In the genomic region with DNA sequence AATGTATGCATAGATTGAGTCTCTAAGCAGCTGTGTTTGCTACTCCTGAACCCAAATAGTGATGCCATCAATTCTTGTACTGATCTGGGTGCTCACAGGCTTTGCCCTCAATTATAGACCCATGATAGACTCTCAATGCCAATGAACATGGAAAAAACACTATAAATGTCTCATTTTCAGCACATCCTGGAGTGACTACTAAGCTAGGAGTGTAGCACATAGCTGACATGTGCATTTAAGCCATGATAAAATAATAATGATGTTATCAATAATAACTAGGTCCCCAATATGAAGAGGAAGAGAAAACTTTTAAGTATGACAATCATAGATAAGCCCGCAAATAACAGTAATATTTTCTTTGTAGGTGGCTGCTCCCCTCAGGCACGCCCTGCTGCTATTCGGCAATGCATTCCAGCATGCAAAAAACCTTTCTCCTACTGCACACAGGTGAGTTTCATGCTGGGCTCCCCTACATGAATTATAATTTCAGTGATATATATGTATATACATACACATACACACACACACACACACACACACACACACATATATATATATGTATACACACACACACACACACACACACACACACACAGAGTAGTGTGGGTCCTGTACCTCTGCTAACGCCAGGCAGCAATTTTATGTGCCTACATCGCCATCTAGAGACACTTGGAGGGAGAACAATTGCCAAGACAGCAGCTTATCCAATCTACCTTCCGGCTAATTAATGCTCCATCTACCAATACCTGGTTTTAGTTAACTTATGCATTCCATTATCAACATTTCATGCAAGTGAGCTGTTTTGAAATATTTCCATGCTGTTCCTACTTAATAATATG, we compare ENCODE assay signal across 9 mouse cellular contexts.
DNase-seq lines count a peak whose midpoint lies in the region; ATAC-seq and TF ChIP-seq lines count a peak whose summit lies in the region.
"Had no signal": no experiment of that assay in that cellular context is flagged by ENCODE, and none has a peak within 500 bp of the region (broad histone marks: within the 10 kb centered on the region; RNA-seq: fewer than 3 reads in every experiment).

No protein-coding gene starts in this region.

- 0 out of 2 replicates have a peak, but pooled peaks have one; percentile 47 for ATAC-seq in embryonic facial prominence, embryonic 12.5 days (ENCODE audit: insufficient number of reproducible peaks, insufficient read depth, low FRiP score, low TSS enrichment)
- ATAC-seq in limb, embryonic 14.5 days (ENCODE audit: low FRiP score, low read depth), result no peak; the same call in 1 of the 2 replicates

- H3K27me3 ChIP-seq in embryonic facial prominence, embryonic 12.5 days, result no peaks in the 10 kb centered on the region
- H3K27me3 ChIP-seq in limb, embryonic 14.5 days (ENCODE audit: control insufficient read depth, insufficient read depth, low read length), result no peaks in the 10 kb centered on the region
- H3K27me3 ChIP-seq: limb, embryonic 12.5 days had no signal

- WGBS in embryonic facial prominence, embryonic 12.5 days, result 49% methylated on average over 6 of the region's 6 CpGs
- WGBS in limb, embryonic 14.5 days, result 47% methylated on average over 6 of the region's 6 CpGs

- H3K36me3 ChIP-seq in embryonic facial prominence, embryonic 12.5 days, result no peaks in the 10 kb centered on the region
- H3K36me3 ChIP-seq in limb, embryonic 14.5 days (ENCODE audit: control insufficient read depth, insufficient read depth, low read length), result no peaks in the 10 kb centered on the region
- H3K36me3 ChIP-seq: limb, embryonic 12.5 days had no signal

- H3K4me3 ChIP-seq in embryonic facial prominence, embryonic 12.5 days, result no peak overlapping the region
- H3K4me3 ChIP-seq in limb, embryonic 14.5 days (replicated peaks; ENCODE audit: low read length), result no peak overlapping the region
- H3K4me3 ChIP-seq: limb, embryonic 12.5 days had no signal

- no peak overlapping the region for H3K4me2 ChIP-seq in embryonic facial prominence, embryonic 12.5 days (replicated peaks)
- H3K4me2 ChIP-seq in limb, embryonic 14.5 days (replicated peaks; ENCODE audit: low read depth, low read length, severe bottlenecking), result no peak overlapping the region
- H3K4me2 ChIP-seq: limb, embryonic 12.5 days had no signal

- no peak for TF ChIP-seq POLR2A in limb, embryonic 14.5 days (IDR thresholded peaks at IDR 0.05; ENCODE audit: borderline replicate concordance, extremely low read depth, insufficient read depth, insufficient read length)

- no peak overlapping the region for H3K27ac ChIP-seq in embryonic facial prominence, embryonic 12.5 days
- H3K27ac ChIP-seq in limb, embryonic 14.5 days (replicated peaks; ENCODE audit: low read depth, low read length), result no peak overlapping the region
- H3K27ac ChIP-seq: limb, embryonic 12.5 days had no signal

- H3K9ac ChIP-seq in embryonic facial prominence, embryonic 12.5 days, result no peak overlapping the region
- no peak overlapping the region for H3K9ac ChIP-seq in limb, embryonic 14.5 days (ENCODE audit: low read depth, low read length, severe bottlenecking)
- H3K9ac ChIP-seq: limb, embryonic 12.5 days had no signal

- DNase-seq in cerebellum, adult 11-12 months, result peak; percentile 2
- no peak for DNase-seq in cerebellum, adult 9-11 months
- DNase-seq in WW6 (ENCODE audit: low read depth, low spot score), result peak; percentile 7
- DNase-seq in kidney, adult 8-10 months, result peak; percentile 8 to 47
- peak; percentile 51 for DNase-seq in limb, embryonic 14.5 days (ENCODE audit: low spot score)
- peak; percentile 83 for DNase-seq in retina, embryonic 14.5 days (ENCODE audit: low spot score)
- no peak for DNase-seq in MN1 (ENCODE audit: low spot score)

- no peaks in the 10 kb centered on the region for H3K9me3 ChIP-seq in embryonic facial prominence, embryonic 12.5 days
- H3K9me3 ChIP-seq in limb, embryonic 14.5 days (ENCODE audit: control insufficient read depth, low read length), result no peaks in the 10 kb centered on the region
- H3K9me3 ChIP-seq: limb, embryonic 12.5 days had no signal

- H3K4me1 ChIP-seq in embryonic facial prominence, embryonic 12.5 days, result no peaks in the 10 kb centered on the region
- no peaks in the 10 kb centered on the region for H3K4me1 ChIP-seq in limb, embryonic 14.5 days (ENCODE audit: control insufficient read depth, insufficient read depth, low read length)
- H3K4me1 ChIP-seq: limb, embryonic 12.5 days had no signal

Comparison
In these comparisons a context has a peak if more than half of its experiments do, and no peak if none do; other contexts are left out.
1. DNase-seq: peak in cerebellum, adult 11-12 months (single experiment), WW6 (single experiment), kidney, adult 8-10 months (2 of 2), limb, embryonic 14.5 days (single experiment) and retina, embryonic 14.5 days (single experiment); none in cerebellum, adult 9-11 months (single experiment) and MN1 (single experiment).